Mouse (Mus musculus) stomach, embryonic 16.5 days (tissue): ENCODE measurements around the gene Scgb2a2. TPM values are rescaled to one million over a fixed set of nuclear protein-coding genes. Genes with fewer than 3 reads are reported as not detected.
"Not testable (repeated sequence)": the region's sequence is repeated elsewhere in the genome, so short reads cannot be mapped to it uniquely, and the experiment has no call there.

ENCODE experiments used
- ATAC-seq: fragments of 200-750 bp; cut with Nextera tagmentation; 2 replicates; pipeline ENCODE4 v1.8.0; 2017; ENCODE audit warnings: moderate number of reproducible peaks, moderate TSS enrichment; ENCODE audit not compliant: insufficient read depth, low FRiP score
- H3K27ac ChIP-seq: fragments of 300-500 bp; sonication (generic); 2 replicates; pipeline ENCODE4 v1.5.1; 2014; ENCODE audit warnings: low read length
- H3K27me3 ChIP-seq: fragments of 300-500 bp; sonication (generic); 2 replicates; pipeline ENCODE4 v1.6.1; 2014; ENCODE audit warnings: low read length, control low read depth, mixed read lengths; ENCODE audit not compliant: control insufficient read depth, insufficient read depth
- H3K36me3 ChIP-seq: fragments of 300-500 bp; sonication (generic); 2 replicates; pipeline ENCODE4 v1.6.1; 2014; ENCODE audit warnings: low read length; ENCODE audit not compliant: control insufficient read depth, insufficient read depth
- H3K4me1 ChIP-seq: fragments of 300-500 bp; sonication (generic); 2 replicates; pipeline ENCODE4 v1.6.1; 2014; ENCODE audit warnings: low read length, control low read depth, mixed read lengths; ENCODE audit not compliant: control insufficient read depth, insufficient read depth
- H3K4me2 ChIP-seq: fragments of 300-500 bp; sonication (generic); 2 replicates; pipeline ENCODE4 v1.6.1; 2014; ENCODE audit warnings: low read depth, low read length, mixed read lengths
- H3K4me3 ChIP-seq: fragments of 300-500 bp; sonication (generic); replicated peaks from 2 replicates; pipeline ENCODE4 v1.5.1; 2014; ENCODE audit warnings: mild to moderate bottlenecking, low read length
- H3K9ac ChIP-seq: fragments of 300-500 bp; sonication (generic); 2 replicates; pipeline ENCODE4 v1.6.1; 2014; ENCODE audit warnings: low read length
- H3K9me3 ChIP-seq: fragments of 300-500 bp; sonication (generic); replicated peaks from 2 replicates; pipeline ENCODE4 v1.6.1; 2016; ENCODE audit warnings: low read length, control low read depth; ENCODE audit not compliant: control insufficient read depth
- WGBS: fragments of 180-500 bp; shearing (Covaris S2); extraction: QIAGEN DNeasy Blood & Tissue Kit; methylation state at CpG from one replicate; pipeline ENCODE4 v1.1.7; 2014; 5-methylcytosine and 5-hydroxymethylcytosine counted together
- polyA plus RNA-seq: library from polyadenylated mRNA; unstranded; fragments of >200 nt; fragmentation: Nextera tagmentation; extraction: Ambion mirVana; gene quantifications from 2 replicates; pipeline ENCODE4 v1.2.1, GENCODE M21; 2015

The Scgb2a2 gene
- polyA plus RNA-seq, result not detected in 2 replicates

DNA sequence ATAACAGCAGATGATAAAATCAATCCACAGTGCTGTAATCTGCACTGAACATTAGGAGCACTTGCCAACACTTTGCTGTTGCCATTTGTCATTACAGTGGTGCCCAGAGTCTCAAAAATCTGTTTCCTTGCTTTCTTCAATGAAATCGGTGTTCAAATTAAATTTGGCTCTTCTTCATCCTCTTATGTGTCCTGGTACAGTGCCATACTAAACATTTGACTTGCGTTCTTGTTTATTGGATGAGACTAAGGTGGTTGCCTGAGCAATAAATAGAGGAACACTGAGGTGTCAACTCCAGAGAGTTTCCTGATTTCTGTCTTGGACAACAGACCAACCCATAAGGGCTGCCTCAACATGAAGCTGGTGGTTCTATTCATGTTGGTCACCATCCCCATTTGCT, at the start of gene Scgb2a2:
TSS of gene Scgb2a2 (plus strand) at position 301 of the 400 bp plus-strand sequence.
- H3K4me1 ChIP-seq, result no peaks in the 10 kb centered on the region
- H3K27me3 ChIP-seq, result no peaks in the 10 kb centered on the region
- H3K27ac ChIP-seq, result no peak within 1 kb of the TSS
- H3K9me3 ChIP-seq, result no peaks in the 10 kb centered on the region
- no peak for ATAC-seq
- H3K36me3 ChIP-seq, result no peaks in the 10 kb centered on the region
- no peak within 1 kb of the TSS for H3K9ac ChIP-seq
- H3K4me3 ChIP-seq, result no peak within 1 kb of the TSS
- H3K4me2 ChIP-seq, result no peak within 1 kb of the TSS
- 76% methylated on average over 2 of the region's 2 CpGs for WGBS

DNA sequence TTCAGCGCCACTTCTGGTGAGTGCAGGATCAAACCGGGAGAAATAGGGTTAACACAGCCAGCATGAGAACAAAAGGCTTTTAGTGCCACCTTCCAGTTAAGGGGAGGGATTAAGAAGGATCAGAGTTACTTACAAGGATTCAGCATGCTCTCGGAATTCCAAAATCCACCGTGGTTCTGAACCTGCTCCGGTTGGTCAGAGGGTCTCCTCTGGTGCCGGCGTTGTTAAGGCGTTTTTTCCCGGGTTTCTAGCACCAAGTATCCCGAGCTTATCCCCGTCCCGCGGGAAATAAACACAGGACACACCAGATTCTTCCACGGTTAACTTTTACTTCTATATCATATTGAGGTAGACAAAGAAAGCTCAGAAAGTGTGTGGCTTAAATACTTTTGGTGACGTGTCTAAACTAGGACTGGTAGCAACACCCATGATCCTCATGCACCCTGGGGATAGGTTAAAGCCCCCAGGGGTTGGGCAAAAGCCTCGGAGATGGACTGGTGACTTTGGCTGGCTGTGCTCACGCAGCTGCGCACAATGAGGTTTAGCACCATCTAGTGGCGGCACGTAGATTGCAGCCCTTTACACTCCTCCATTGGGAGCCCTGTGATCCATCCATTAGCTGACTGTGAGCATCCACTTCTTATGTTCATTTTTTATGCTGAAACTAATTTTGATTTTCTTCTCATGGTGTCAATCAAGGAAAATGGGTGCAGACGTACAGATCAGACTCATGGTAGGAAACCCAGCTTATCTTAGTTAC, 10.6 kb upstream of the Scgb2a2 start:
- not testable (repeated sequence) for H3K4me1 ChIP-seq, H3K9ac ChIP-seq, H3K27me3 ChIP-seq, H3K9me3 ChIP-seq, H3K27ac ChIP-seq, H3K36me3 ChIP-seq
- Histone ChIP-seq H3K4me2 (peak overlapping the region; percentile 27; the same call in 1 of the 2 replicates), H3K4me3 (peak overlapping the region; percentile 37)
- WGBS, result 9% methylated on average over 18 of the region's 21 CpGs
- peak; percentile 84 for ATAC-seq

- Histone ChIP-seq H3K4me1 (no peaks in the 10 kb centered on the region), H3K4me2 (no peak overlapping the region), H3K27ac (no peak overlapping the region), H3K9me3 (no peaks in the 10 kb centered on the region), H3K4me3 (no peak overlapping the region), H3K9ac (no peak overlapping the region), H3K36me3 (no peaks in the 10 kb centered on the region), H3K27me3 (no peaks in the 10 kb centered on the region)
- ATAC-seq, result no peak
- 54% methylated on average over 2 of the region's 2 CpGs for WGBS
These were observed 10.0 kb upstream of the Scgb2a2 start for GRCm38 (mm10) chr19:9837341-9837715.

GRCm38 (mm10) chr19:9849368-9850075, 2.2 kb downstream of the Scgb2a2 start:
- H3K27ac ChIP-seq, H3K9me3 ChIP-seq, H3K9ac ChIP-seq, ATAC-seq, H3K4me3 ChIP-seq, H3K4me1 ChIP-seq, H3K36me3 ChIP-seq, H3K4me2 ChIP-seq, H3K27me3 ChIP-seq: not testable (repeated sequence)
- 52% methylated on average over 3 of the region's 3 CpGs for WGBS

GRCm38 (mm10) chr19:9860821-9861220, 13.5 kb downstream of the Scgb2a2 start:
- not testable (repeated sequence) for H3K4me3 ChIP-seq, H3K27me3 ChIP-seq, H3K36me3 ChIP-seq, H3K9ac ChIP-seq, H3K4me2 ChIP-seq, H3K9me3 ChIP-seq, H3K4me1 ChIP-seq, H3K27ac ChIP-seq, ATAC-seq
- WGBS, result 91% methylated on average over 2 of the region's 3 CpGs

- Histone ChIP-seq H3K4me1 (no peaks in the 10 kb centered on the region), H3K9ac (no peak overlapping the region), H3K36me3 (no peaks in the 10 kb centered on the region), H3K9me3 (no peaks in the 10 kb centered on the region), H3K27me3 (no peaks in the 10 kb centered on the region), H3K4me3 (no peak overlapping the region), H3K4me2 (no peak overlapping the region), H3K27ac (no peak overlapping the region)
- no peak for ATAC-seq
- WGBS, result 38% methylated on average over 1 of the region's 1 CpGs
These were observed 17.5 kb downstream of the Scgb2a2 start for GRCm38 (mm10) chr19:9864856-9865255.

GRCm38 (mm10) chr19:9865466-9865865, 18.1 kb downstream of the Scgb2a2 start:
- no peak overlapping the region for H3K27ac ChIP-seq
- H3K9me3 ChIP-seq, result no peaks in the 10 kb centered on the region
- no peaks in the 10 kb centered on the region for H3K4me1 ChIP-seq
- H3K27me3 ChIP-seq, result no peaks in the 10 kb centered on the region
- H3K9ac ChIP-seq, result no peak overlapping the region
- no peaks in the 10 kb centered on the region for H3K36me3 ChIP-seq
- no peak for ATAC-seq
- no peak overlapping the region for H3K4me2 ChIP-seq
- H3K4me3 ChIP-seq, result no peak overlapping the region

DNA sequence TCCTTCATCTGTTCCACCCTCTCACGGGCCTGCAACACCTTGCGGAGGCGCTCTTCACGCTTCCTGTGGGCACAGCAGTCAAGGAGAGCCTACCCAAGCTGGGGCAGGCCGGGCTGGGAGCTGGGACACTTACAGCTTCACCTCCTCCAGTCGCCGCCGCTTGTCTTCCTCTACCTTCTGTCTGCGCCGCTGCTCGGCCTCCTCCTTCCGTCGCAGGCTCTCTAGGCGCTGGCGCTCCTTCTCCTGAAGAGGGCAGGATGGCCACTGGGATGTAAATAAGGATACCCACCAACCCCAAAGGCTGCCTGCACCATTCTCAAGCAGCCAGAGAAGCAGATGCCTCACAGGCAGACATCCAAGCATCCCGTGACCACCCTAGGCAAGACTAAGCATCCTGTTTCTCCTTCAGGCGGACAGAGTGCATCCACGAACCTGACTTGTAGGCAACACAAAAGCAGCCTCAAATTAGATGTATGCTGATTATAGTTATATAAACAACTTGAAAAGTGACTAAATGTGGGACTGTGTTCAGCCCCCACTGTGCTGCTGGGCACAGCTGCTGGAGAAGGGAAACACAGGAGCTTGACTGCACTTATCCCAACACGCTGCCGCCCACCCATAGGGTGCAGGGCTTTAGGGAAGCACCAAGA, 30.9 kb downstream of the Scgb2a2 start:
- no peak for ATAC-seq
- H3K9me3 ChIP-seq, result no peaks in the 10 kb centered on the region
- H3K9ac ChIP-seq, result no peak overlapping the region
- WGBS, result 93% methylated on average over 20 of the region's 20 CpGs
- no peak overlapping the region for H3K4me3 ChIP-seq
- no peak overlapping the region for H3K27ac ChIP-seq
- H3K36me3 ChIP-seq, result peaks cover 57% of the 10 kb centered on the region
- H3K27me3 ChIP-seq, result no peaks in the 10 kb centered on the region
- H3K4me1 ChIP-seq, result no peaks in the 10 kb centered on the region
- no peak overlapping the region for H3K4me2 ChIP-seq

- H3K4me3 ChIP-seq, result no peak overlapping the region
- H3K4me2 ChIP-seq, result no peak overlapping the region
- H3K36me3 ChIP-seq, result peaks cover 30% of the 10 kb centered on the region
- H3K27ac ChIP-seq, result no peak overlapping the region
- WGBS, result 73% methylated on average over 1 of the region's 1 CpGs
- ATAC-seq, result no peak
- no peaks in the 10 kb centered on the region for H3K27me3 ChIP-seq
- H3K4me1 ChIP-seq, result no peaks in the 10 kb centered on the region
- no peak overlapping the region for H3K9ac ChIP-seq
- H3K9me3 ChIP-seq, result no peaks in the 10 kb centered on the region
These were observed 39.0 kb downstream of the Scgb2a2 start for GRCm38 (mm10) chr19:9886348-9886747.
